Mouse (Mus musculus) kidney, postnatal 0 days (tissue): ENCODE data around the gene Capn7. TPM values are rescaled to one million over a fixed set of nuclear protein-coding genes. Genes with fewer than 3 reads are reported as not detected.
A peak's percentile ranks its signal among the peaks of the same experiment; 100 is the strongest.

Experiments used
- ATAC-seq: fragments of 200-750 bp; cut with Nextera tagmentation; replicated peaks from 2 replicates; pipeline ENCODE4 v1.8.0; 2017; ENCODE audit warnings: low read depth, moderate number of reproducible peaks, moderate TSS enrichment, moderate library complexity; ENCODE audit not compliant: low FRiP score
- DNase-seq: peaks from one replicate; pipeline ENCODE4 v3.0.0-alpha.2; 2016; ENCODE audit warnings: low spot score
- H3K27ac ChIP-seq: fragments of 300-500 bp; sonication (generic); 2 replicates; pipeline ENCODE4 v1.5.1; 2014; ENCODE audit warnings: mild to moderate bottlenecking
- H3K27me3 ChIP-seq: fragments of 300-500 bp; sonication (generic); 2 replicates; pipeline ENCODE4 v1.6.1; 2014; ENCODE audit warnings: low read length, mixed read lengths; ENCODE audit not compliant: insufficient read depth
- H3K36me3 ChIP-seq: fragments of 300-500 bp; sonication (generic); 2 replicates; pipeline ENCODE4 v1.6.1; 2014; ENCODE audit warnings: low read length, mixed read lengths; ENCODE audit not compliant: insufficient read depth
- H3K4me1 ChIP-seq: fragments of 300-500 bp; sonication (generic); replicated peaks from 2 replicates; pipeline ENCODE4 v1.6.1; 2014; ENCODE audit warnings: antibody characterized with exemption, low read length, mixed read lengths; ENCODE audit not compliant: insufficient read depth
- H3K4me2 ChIP-seq: fragments of 300-500 bp; sonication (generic); 2 replicates; pipeline ENCODE4 v1.6.1; 2014; ENCODE audit warnings: mild to moderate bottlenecking, low read length, moderate library complexity, mixed read lengths
- H3K4me3 ChIP-seq: fragments of 300-500 bp; sonication (generic); replicated peaks from 2 replicates; pipeline ENCODE4 v1.5.1; 2014; ENCODE audit warnings: low read depth, low read length
- H3K9ac ChIP-seq: fragments of 300-500 bp; sonication (generic); 2 replicates; pipeline ENCODE4 v1.6.1; 2014; ENCODE audit warnings: low read depth, low read length
- H3K9me3 ChIP-seq: fragments of 300-500 bp; sonication (generic); replicated peaks from 2 replicates; pipeline ENCODE4 v1.6.1; 2016; ENCODE audit warnings: low read length, inconsistent platforms, mixed read lengths
- CTCF ChIP-seq: IDR thresholded peaks from 2 replicates; pipeline ENCODE4 v1.5.1; 2016; ENCODE audit warnings: antibody characterized with exemption, low read depth, mild to moderate bottlenecking, moderate library complexity
- WGBS: fragments of 180-500 bp; shearing (Covaris S2); extraction: QIAGEN DNeasy Blood & Tissue Kit; methylation state at CpG from one replicate; pipeline ENCODE4 v1.1.7; 2014; 5-methylcytosine and 5-hydroxymethylcytosine counted together
- polyA plus RNA-seq: library from polyadenylated mRNA; unstranded; fragments of >200 nt; fragmentation: Nextera tagmentation; extraction: Ambion mirVana; gene quantifications from 2 replicates; pipeline ENCODE4 v1.2.1, GENCODE M21; 2015

Capn7 gene
- polyA plus RNA-seq, 1 experiment from 2014 or later = 40.3 TPM

- peaks cover 7% of the 10 kb centered on the region; the same call in 1 of the 2 replicates for H3K4me1 ChIP-seq
- no peaks in the 10 kb centered on the region for H3K9me3 ChIP-seq
- H3K27ac ChIP-seq = no peak overlapping the region
- TF ChIP-seq CTCF = no peak; the same call in 1 of the 2 replicates
- no peak overlapping the region for H3K4me2 ChIP-seq
- no peak overlapping the region for H3K4me3 ChIP-seq
- no peak for ATAC-seq
- WGBS = 77% methylated on average over 1 of the region's 1 CpGs
- H3K9ac ChIP-seq = no peak overlapping the region
- H3K27me3 ChIP-seq = no peaks in the 10 kb centered on the region
- DNase-seq = no peak
- H3K36me3 ChIP-seq = no peaks in the 10 kb centered on the region
Observed at GRCm38 (mm10) chr14:31327196-31327595, 9.2 kb upstream of the Capn7 start.

DNA sequence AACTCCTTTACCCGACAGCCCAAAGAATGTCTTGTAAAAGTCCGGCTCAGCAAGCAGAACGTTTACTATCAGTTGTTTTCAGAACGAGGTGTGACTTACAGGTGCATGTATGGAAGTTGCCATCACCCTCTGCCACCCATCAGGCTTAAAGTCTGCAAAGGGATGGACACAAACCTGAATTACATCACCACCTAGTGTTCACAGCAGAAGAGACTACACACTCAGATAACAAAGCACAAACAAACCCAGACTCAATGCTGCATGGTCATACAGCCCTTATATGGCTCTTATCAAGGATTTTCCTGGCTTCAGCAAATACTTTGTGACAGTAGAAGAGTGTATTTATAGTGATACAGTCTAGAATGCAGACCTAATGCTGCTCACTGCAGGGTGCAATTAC is 8.8 kb upstream of the Capn7 start:
- H3K27ac ChIP-seq = no peak overlapping the region
- DNase-seq (peak; percentile 32), ATAC-seq (no peak)
- no peaks in the 10 kb centered on the region for H3K9me3 ChIP-seq
- peak; percentile 59 for TF ChIP-seq CTCF
- no peaks in the 10 kb centered on the region for H3K27me3 ChIP-seq
- 69% methylated on average over 4 of the region's 4 CpGs for WGBS
- H3K4me1 ChIP-seq = peaks cover 7% of the 10 kb centered on the region; the same call in 1 of the 2 replicates
- H3K36me3 ChIP-seq = no peaks in the 10 kb centered on the region
- no peak overlapping the region for H3K4me2 ChIP-seq
- no peak overlapping the region for H3K9ac ChIP-seq
- H3K4me3 ChIP-seq = no peak overlapping the region

GRCm38 (mm10) chr14:31329741-31330140 is 6.7 kb upstream of the Capn7 start:
- 49% methylated on average over 2 of the region's 2 CpGs for WGBS
- H3K4me3 ChIP-seq = no peak overlapping the region
- no peaks in the 10 kb centered on the region for H3K4me1 ChIP-seq
- no peak overlapping the region for H3K27ac ChIP-seq
- no peak overlapping the region for H3K9ac ChIP-seq
- TF ChIP-seq CTCF = no peak
- no peaks in the 10 kb centered on the region for H3K27me3 ChIP-seq
- H3K4me2 ChIP-seq = no peak overlapping the region
- no peak for DNase-seq
- H3K36me3 ChIP-seq = no peaks in the 10 kb centered on the region
- H3K9me3 ChIP-seq = no peaks in the 10 kb centered on the region
- ATAC-seq = no peak

DNA sequence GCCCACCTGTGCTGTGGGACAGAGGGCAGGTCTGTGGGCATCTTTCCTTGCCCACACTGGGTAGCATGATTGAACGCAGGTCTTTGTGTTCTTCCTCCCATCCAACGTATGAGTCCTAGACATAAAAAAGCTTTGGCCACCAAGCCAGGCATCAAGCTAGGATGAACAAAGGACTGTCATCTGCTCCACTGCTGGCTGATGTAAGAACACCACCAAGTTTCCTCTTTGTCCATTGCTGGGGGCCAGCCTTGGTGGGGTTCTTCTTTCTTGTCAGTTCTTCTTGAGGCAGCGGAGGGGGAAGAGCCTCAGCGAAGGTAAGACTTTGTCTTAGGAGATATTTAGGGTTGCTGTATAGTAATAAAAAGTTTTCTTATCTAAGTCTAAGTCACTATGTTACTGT is 5.5 kb upstream of the Capn7 start:
- no peak overlapping the region for H3K27ac ChIP-seq
- no peak for TF ChIP-seq CTCF
- H3K4me2 ChIP-seq = no peak overlapping the region
- no peak overlapping the region for H3K4me3 ChIP-seq
- no peak overlapping the region for H3K9ac ChIP-seq
- DNase-seq (no peak), ATAC-seq (no peak)
- H3K9me3 ChIP-seq = no peaks in the 10 kb centered on the region
- WGBS = 74% methylated on average over 4 of the region's 4 CpGs
- H3K36me3 ChIP-seq = no peaks in the 10 kb centered on the region
- no peaks in the 10 kb centered on the region for H3K4me1 ChIP-seq
- no peaks in the 10 kb centered on the region for H3K27me3 ChIP-seq

DNA sequence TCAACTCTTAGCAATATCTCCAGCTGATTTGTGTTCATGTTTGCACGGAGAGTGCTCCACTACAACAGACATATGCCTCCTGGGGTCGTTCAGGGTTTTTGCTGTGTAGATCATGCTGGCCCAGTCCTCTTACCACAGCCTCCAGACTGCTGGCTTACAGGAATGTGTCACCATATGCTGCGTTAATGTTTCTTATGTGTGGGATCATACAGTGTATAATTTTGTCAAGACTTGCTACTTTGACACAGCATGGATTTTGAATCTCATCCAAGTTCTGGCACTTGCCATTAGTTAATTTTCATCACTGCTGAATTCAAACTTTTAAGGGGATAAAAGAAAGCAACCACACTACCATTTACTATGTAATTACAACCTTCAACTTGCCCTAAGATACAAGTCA is 673 bp upstream of the Capn7 start:
- Histone ChIP-seq H3K4me1 (peaks cover 5% of the 10 kb centered on the region; the same call in 1 of the 2 replicates), H3K4me2 (peak overlapping the region; percentile 72), H3K9ac (no peak overlapping the region), H3K27ac (no peak overlapping the region), H3K27me3 (no peaks in the 10 kb centered on the region), H3K4me3 (peak overlapping the region; percentile 53; the same call in 1 of the 2 replicates), H3K36me3 (0 out of 2 replicates have a peak, but pooled peaks cover 4% of the 10 kb centered on the region), H3K9me3 (no peaks in the 10 kb centered on the region)
- TF ChIP-seq CTCF = no peak
- ATAC-seq = no peak
- 62% methylated on average over 3 of the region's 3 CpGs for WGBS
- no peak for DNase-seq

DNA sequence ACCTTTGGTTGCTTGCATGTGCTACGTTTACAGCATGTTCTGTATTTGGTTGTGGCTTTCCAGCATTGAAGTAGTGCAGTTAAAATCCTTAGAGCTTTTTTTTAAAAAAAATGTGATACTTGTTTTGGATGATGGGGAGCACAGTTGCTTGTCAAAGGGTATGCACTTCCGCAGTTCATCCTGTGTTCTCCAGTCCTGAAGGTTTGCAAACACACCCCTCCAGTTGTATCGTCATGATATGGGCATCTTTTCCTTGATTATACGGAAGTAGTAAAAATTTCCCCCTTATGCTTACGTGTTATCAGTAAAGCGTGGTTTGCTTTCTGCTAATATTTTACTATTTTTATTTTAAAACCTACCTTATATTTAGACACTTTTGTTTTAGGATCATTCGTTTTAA is 968 bp downstream of the Capn7 start:
- DNase-seq (no peak), ATAC-seq (no peak)
- peaks cover 5% of the 10 kb centered on the region; the same call in 1 of the 2 replicates for H3K4me1 ChIP-seq
- peak overlapping the region; percentile 72 for H3K4me2 ChIP-seq
- H3K4me3 ChIP-seq = peak overlapping the region; percentile 53
- no peaks in the 10 kb centered on the region for H3K27me3 ChIP-seq
- H3K36me3 ChIP-seq = 0 out of 2 replicates have a peak, but pooled peaks cover 4% of the 10 kb centered on the region
- TF ChIP-seq CTCF = no peak
- no peaks in the 10 kb centered on the region for H3K9me3 ChIP-seq
- WGBS = 25% methylated on average over 7 of the region's 7 CpGs
- H3K9ac ChIP-seq = peak overlapping the region; percentile 71
- H3K27ac ChIP-seq = peak overlapping the region; percentile 90; the same call in 1 of the 2 replicates

DNA sequence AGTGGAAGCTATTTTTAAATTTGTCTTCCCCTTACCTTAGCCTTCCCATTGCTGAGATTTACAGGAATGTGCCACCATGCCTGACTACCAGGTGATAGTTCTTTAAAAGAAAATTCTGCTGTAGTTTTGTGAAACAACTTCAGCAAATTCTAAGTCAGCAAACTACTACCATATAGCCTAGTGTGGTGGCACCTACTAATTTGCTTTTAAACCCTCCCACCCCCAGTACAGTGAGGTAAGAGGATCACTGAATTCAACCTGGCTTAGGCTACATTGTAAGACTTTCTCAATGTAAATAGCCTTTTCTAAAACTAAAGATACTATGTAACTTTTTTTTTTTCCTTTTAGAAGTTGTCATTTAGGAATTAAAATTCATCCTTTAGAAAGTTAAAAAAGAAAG is 1.5 kb downstream of the Capn7 start:
- TF ChIP-seq CTCF = no peak
- H3K27me3 ChIP-seq = no peaks in the 10 kb centered on the region
- peak overlapping the region; percentile 72 for H3K4me2 ChIP-seq
- 0 out of 2 replicates have a peak, but pooled peaks cover 4% of the 10 kb centered on the region for H3K36me3 ChIP-seq
- 0 out of 2 replicates have a peak overlapping the region, but pooled peaks have one; percentile 53 for H3K4me3 ChIP-seq
- peak overlapping the region; percentile 71; the same call in 1 of the 2 replicates for H3K9ac ChIP-seq
- no peak overlapping the region for H3K27ac ChIP-seq
- H3K4me1 ChIP-seq = peaks cover 5% of the 10 kb centered on the region; the same call in 1 of the 2 replicates
- no peaks in the 10 kb centered on the region for H3K9me3 ChIP-seq
- ATAC-seq (no peak), DNase-seq (no peak)
